17 mouse cellular contexts compared by ENCODE assay signal in genomic region chr2:53051502-53051901, GRCm38 (mm10).
DNase-seq lines count a peak whose midpoint lies in the region; ATAC-seq lines count a peak whose summit lies in the region.
"Had no signal": no experiment of that assay in that cellular context is flagged by ENCODE, and none has a peak within 500 bp of the region (broad histone marks: within the 10 kb centered on the region; RNA-seq: fewer than 3 reads in every experiment).

No protein-coding gene starts in this region.

- DNase-seq in embryonic facial prominence, embryonic 10.5 days (ENCODE audit: low spot score), result no peak
- peak; percentile 38 to 57 for DNase-seq in thymus, postnatal 36 days
- no peak for DNase-seq in kidney, postnatal 4 days
- no peak for DNase-seq in B cell, adult 2 months
- DNase-seq: adrenal gland, postnatal 10 days; cerebellum, adult 8-10 months; gastrocnemius, postnatal 25 days; heart, postnatal 4 days; liver, postnatal 0 days; lung, postnatal 36 days; right cerebral cortex, postnatal 4 days had no signal

- no peak for ATAC-seq in embryonic facial prominence, embryonic 13.5 days (ENCODE audit: insufficient number of reproducible peaks, insufficient read depth, low FRiP score, low TSS enrichment, low read depth)
- peak; percentile 23 for ATAC-seq in activated CD4-positive, CD25-positive, alpha-beta regulatory T cell, adult 4 months
- ATAC-seq in megakaryocyte progenitor cell, adult 5-6 weeks (replicated peaks; ENCODE audit: poor library complexity), result peak; percentile 76
- no peak for ATAC-seq in cerebellum, adult (ENCODE audit: insufficient number of reproducible peaks, low FRiP score, low TSS enrichment)
- ATAC-seq: liver, postnatal 0 days had no signal

- H3K4me2 ChIP-seq in embryonic facial prominence, embryonic 13.5 days, result no peak overlapping the region
- H3K4me2 ChIP-seq: heart, embryonic 13.5 days; limb, embryonic 15.5 days had no signal

- H3K27me3 ChIP-seq in embryonic facial prominence, embryonic 13.5 days, result no peaks in the 10 kb centered on the region
- H3K27me3 ChIP-seq in embryonic facial prominence, embryonic 10.5 days (replicated peaks; ENCODE audit: low read depth, poor library complexity, severe bottlenecking), result no peaks in the 10 kb centered on the region
- H3K27me3 ChIP-seq: heart, embryonic 13.5 days; limb, embryonic 15.5 days had no signal

- no peaks in the 10 kb centered on the region for H3K9me3 ChIP-seq in embryonic facial prominence, embryonic 13.5 days
- H3K9me3 ChIP-seq in embryonic facial prominence, embryonic 10.5 days, result no peaks in the 10 kb centered on the region
- H3K9me3 ChIP-seq: heart, embryonic 13.5 days; limb, embryonic 15.5 days had no signal

- no peak overlapping the region for H3K4me3 ChIP-seq in embryonic facial prominence, embryonic 13.5 days
- H3K4me3 ChIP-seq in embryonic facial prominence, embryonic 10.5 days, result no peak overlapping the region
- H3K4me3 ChIP-seq: heart, embryonic 13.5 days; limb, embryonic 15.5 days had no signal

- peak overlapping the region; percentile 52 for H3K27ac ChIP-seq in embryonic facial prominence, embryonic 13.5 days
- no peak overlapping the region for H3K27ac ChIP-seq in embryonic facial prominence, embryonic 10.5 days (replicated peaks)
- H3K27ac ChIP-seq: heart, embryonic 13.5 days; limb, embryonic 15.5 days had no signal

- no peak overlapping the region for H3K9ac ChIP-seq in embryonic facial prominence, embryonic 13.5 days
- H3K9ac ChIP-seq: heart, embryonic 13.5 days; limb, embryonic 15.5 days; liver, postnatal 0 days had no signal

- peaks cover 17% of the 10 kb centered on the region for H3K36me3 ChIP-seq in embryonic facial prominence, embryonic 13.5 days
- peaks cover 26% of the 10 kb centered on the region for H3K36me3 ChIP-seq in embryonic facial prominence, embryonic 10.5 days (replicated peaks)
- H3K36me3 ChIP-seq: heart, embryonic 13.5 days had no signal

- 73% methylated on average over 8 of the region's 8 CpGs for WGBS in embryonic facial prominence, embryonic 13.5 days
- 89% methylated on average over 8 of the region's 8 CpGs for WGBS in embryonic facial prominence, embryonic 10.5 days

- peaks cover 71% of the 10 kb centered on the region for H3K4me1 ChIP-seq in embryonic facial prominence, embryonic 13.5 days
- H3K4me1 ChIP-seq in embryonic facial prominence, embryonic 10.5 days, result peaks cover 15% of the 10 kb centered on the region
- H3K4me1 ChIP-seq: heart, embryonic 13.5 days had no signal

Comparison
In these comparisons a context has a peak if more than half of its experiments do, and no peak if none do; other contexts are left out.
1. ATAC-seq: peak in activated CD4-positive, CD25-positive, alpha-beta regulatory T cell, adult 4 months (single experiment) and megakaryocyte progenitor cell, adult 5-6 weeks (single experiment); none in embryonic facial prominence, embryonic 13.5 days (single experiment) and cerebellum, adult (single experiment).
2. DNase-seq: peak in thymus, postnatal 36 days (2 of 2); none in embryonic facial prominence, embryonic 10.5 days (single experiment), kidney, postnatal 4 days (0 of 2) and B cell, adult 2 months (0 of 2).